Mouse (Mus musculus) heart, adult 2 months (tissue): ENCODE data around the gene Pbld1. TPM values are rescaled to one million over a fixed set of nuclear protein-coding genes. Genes with fewer than 3 reads are reported as not detected.

Source experiments
- DNase-seq, 2 experiments: peaks; one replicate each; pipeline ENCODE4 v3.0.0; 2021
- H3K27ac ChIP-seq: fragments of 200-600 bp; 2 replicates; pipeline ENCODE4 v1.8.1; 2022
- H3K27me3 ChIP-seq: fragments of 200-500 bp; 2 replicates; pipeline ENCODE4 v1.6.1; 2012; ENCODE audit warnings: mild to moderate bottlenecking, low read length, inconsistent platforms, mixed read lengths; ENCODE audit not compliant: control insufficient read depth, insufficient read depth
- H3K36me3 ChIP-seq: fragments of 200-500 bp; 2 replicates; pipeline ENCODE4 v1.6.1; 2012; ENCODE audit warnings: low read length, inconsistent platforms; ENCODE audit not compliant: control insufficient read depth, insufficient read depth
- H3K4me1 ChIP-seq: fragments of 200-500 bp; 2 replicates; pipeline ENCODE4 v1.6.1; 2011; ENCODE audit warnings: low read length; ENCODE audit not compliant: control insufficient read depth, insufficient read depth
- H3K4me3 ChIP-seq: fragments of 200-600 bp; 2 replicates; pipeline ENCODE4 v1.8.1; 2022
- H3K79me2 ChIP-seq: fragments of 200-500 bp; replicated peaks from 2 replicates; pipeline ENCODE4 v1.6.1; 2012; ENCODE audit warnings: mild to moderate bottlenecking, inconsistent platforms, low read length, moderate library complexity, mixed read lengths; ENCODE audit not compliant: control insufficient read depth, insufficient read depth
- H3K9ac ChIP-seq: fragments of 200-500 bp; 2 replicates; pipeline ENCODE4 v1.6.1; 2012; ENCODE audit warnings: low read depth, mild to moderate bottlenecking, control low read depth, inconsistent platforms, low read length, mixed read lengths
- CTCF ChIP-seq: fragments of 200-600 bp; IDR thresholded peaks from 2 replicates; pipeline ENCODE4 v1.8.1; 2022; ENCODE audit warnings: antibody characterized with exemption, mild to moderate bottlenecking, moderate library complexity
- EP300 ChIP-seq: fragments of 200-500 bp; IDR thresholded peaks from 2 replicates; pipeline ENCODE4 v1.6.1; 2011; ENCODE audit warnings: low read depth, low read length, control low read depth; ENCODE audit not compliant: insufficient read depth
- POLR2A ChIP-seq: fragments of 200-500 bp; IDR thresholded peaks from 2 replicates; pipeline ENCODE4 v1.6.1; 2011; ENCODE audit warnings: mild to moderate bottlenecking, low read depth, low read length, control low read depth; ENCODE audit not compliant: insufficient read depth
- WGBS: fragments of 180-500 bp; shearing (Covaris S2); methylation state at CpG from one replicate; pipeline ENCODE4 v1.1.7; 2018; 5-methylcytosine and 5-hydroxymethylcytosine counted together
- intact Hi-C: fragments of 180-260 bp; cut with DNase I; formaldehyde crosslinking; loops from one replicate; pipeline ENCODE4 v1.15.1; 2025
- polyA plus RNA-seq: library from polyadenylated mRNA; depleted of rRNA; stranded (reverse); fragments of >200 nt; gene quantifications from 2 replicates; pipeline ENCODE4 v1.2.3, GENCODE M21; 2012
- total RNA-seq, 2 experiments: library from RNA; stranded (reverse); gene quantifications; 2 replicates each; pipeline ENCODE4 v1.2.3; 2021

The Pbld1 gene
- total and polyA plus RNA-seq, 3 experiments, result 0.89 to 1.5 (median 1.2) TPM

DNA sequence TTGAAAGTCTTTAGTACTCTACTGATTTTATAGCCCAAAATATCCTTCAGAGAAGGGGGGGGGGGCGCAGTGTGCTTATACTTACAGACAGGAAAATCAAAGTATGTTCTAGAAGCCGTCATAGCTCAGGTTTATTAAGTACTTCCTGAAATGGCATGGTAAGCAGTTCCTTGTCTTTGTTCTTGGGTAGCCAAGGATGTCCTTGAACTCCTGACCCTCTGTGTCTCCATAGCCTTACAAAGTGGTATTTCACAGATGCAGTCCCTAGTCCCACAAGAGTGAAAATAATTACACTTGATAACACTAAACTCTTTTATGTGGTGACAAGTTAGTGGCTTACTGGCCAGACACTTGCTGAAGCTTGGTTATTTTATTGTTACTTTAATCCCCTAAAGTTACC is 34.9 kb upstream of the Pbld1 start:
- Histone ChIP-seq H3K27me3 (no peaks in the 10 kb centered on the region), H3K36me3 (peaks cover 13% of the 10 kb centered on the region), H3K79me2 (no peaks in the 10 kb centered on the region), H3K27ac (peak overlapping the region; percentile 99), H3K9ac (no peak overlapping the region; the same call in 1 of the 2 replicates), H3K4me3 (no peak overlapping the region; the same call in 1 of the 2 replicates), H3K4me1 (peaks cover 9% of the 10 kb centered on the region)
- intact Hi-C loops, result loop anchor here (1.0 to 10.0 kb wide), 3 partner anchors 40 to 360 kb away; partner anchors contain the start of genes Dnajc12 and Sirt1
- WGBS, result 35% methylated on average over 2 of the region's 2 CpGs
- DNase-seq, result no peak
- TF ChIP-seq CTCF, result no peak
- TF ChIP-seq EP300, result no peak
- no peak for TF ChIP-seq POLR2A

DNA sequence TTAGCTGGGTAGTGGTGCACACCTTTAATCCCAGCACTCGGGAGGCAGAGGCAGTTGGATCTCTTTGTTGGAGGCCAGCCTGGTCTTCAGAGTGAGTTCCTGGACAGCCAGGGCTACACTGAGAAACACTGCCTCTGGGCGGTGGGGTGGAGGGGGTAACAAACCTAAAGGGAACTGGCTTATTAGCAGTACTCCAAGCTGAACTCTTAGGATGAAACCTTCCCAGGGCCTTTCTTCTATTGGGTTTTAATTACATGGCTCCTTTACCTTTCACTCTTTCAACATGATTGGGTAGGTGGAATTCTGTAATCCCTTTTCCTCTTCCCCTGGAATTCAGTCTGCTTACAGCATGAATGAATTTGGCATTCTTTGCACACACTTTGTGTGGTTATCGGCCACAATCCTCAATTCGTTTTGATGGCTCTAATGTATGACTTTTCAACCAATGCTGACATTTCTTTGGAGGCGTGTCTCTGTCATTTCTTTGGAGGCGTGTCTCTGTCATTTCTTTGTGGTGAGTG is 34.4 kb upstream of the Pbld1 start:
- 89% methylated on average over 6 of the region's 6 CpGs for WGBS
- intact Hi-C loops, result loop anchor here (1.0 to 10.0 kb wide), 3 partner anchors 40 to 359 kb away; partner anchors contain the start of genes Dnajc12 and Sirt1
- Histone ChIP-seq H3K27me3 (no peaks in the 10 kb centered on the region), H3K36me3 (peaks cover 13% of the 10 kb centered on the region), H3K27ac (no peak overlapping the region), H3K79me2 (no peaks in the 10 kb centered on the region), H3K4me1 (peaks cover 9% of the 10 kb centered on the region), H3K9ac (no peak overlapping the region), H3K4me3 (no peak overlapping the region)
- no peak for TF ChIP-seq POLR2A
- TF ChIP-seq CTCF, result no peak
- TF ChIP-seq EP300, result no peak
- DNase-seq, result no peak

DNA sequence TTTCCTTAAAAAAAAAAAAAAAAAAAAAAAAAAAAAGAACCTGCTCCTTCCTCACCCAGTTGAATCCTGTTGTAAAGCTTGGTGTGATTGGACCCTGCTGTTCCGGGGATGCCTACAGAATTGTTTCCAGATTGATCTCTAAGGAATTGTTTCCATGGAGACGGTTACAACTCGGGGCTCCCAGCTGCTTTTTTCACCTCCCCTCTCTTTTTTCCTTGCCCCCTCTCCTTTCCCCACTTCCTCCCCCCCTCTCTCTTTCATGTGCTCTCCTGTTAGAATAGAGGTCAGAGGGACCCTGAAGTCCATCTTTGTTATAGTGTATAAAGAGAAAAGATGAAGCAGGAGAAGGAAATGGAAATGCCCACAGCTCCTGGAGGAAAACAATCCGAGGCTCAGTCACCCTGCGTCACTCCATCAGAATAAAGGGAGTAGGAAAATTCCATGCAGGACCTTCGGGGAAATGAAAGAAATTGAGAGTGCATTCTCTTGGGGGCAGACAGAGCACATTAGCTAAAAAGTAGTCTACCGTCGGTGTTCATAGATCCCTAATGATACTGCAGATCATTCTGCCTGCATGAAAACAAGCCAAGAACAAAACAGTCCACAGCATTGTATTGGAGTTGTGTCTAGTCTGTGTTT is 33.7 kb upstream of the Pbld1 start:
- WGBS, result 60% methylated on average over 8 of the region's 8 CpGs

DNA sequence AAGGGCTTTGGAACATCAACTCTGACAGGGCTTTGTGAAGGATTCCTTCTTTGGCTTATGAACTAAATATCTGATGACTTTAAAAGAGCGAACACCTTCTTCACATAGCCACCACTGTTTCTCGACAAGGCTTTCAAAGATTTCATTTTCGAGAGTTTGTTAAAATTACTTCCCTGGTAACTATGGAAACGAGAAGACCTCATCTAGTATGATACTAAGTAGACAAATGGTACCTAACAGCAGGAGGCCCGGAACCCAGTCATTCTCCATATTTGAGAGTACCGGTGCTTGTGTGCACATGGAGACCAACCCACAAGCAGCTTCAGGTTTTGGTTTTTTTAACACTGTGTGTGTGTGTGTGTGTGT is 33.2 kb upstream of the Pbld1 start:
- Histone ChIP-seq H3K36me3 (peaks cover 5% of the 10 kb centered on the region), H3K4me3 (no peak overlapping the region), H3K79me2 (no peaks in the 10 kb centered on the region), H3K9ac (no peak overlapping the region), H3K4me1 (peaks cover 5% of the 10 kb centered on the region), H3K27me3 (no peaks in the 10 kb centered on the region), H3K27ac (no peak overlapping the region)
- intact Hi-C loops, result loop anchor here (10.0 kb wide), 2 partner anchors 88 to 358 kb away; partner anchors contain the start of genes Dnajc12 and Sirt1
- DNase-seq, result no peak
- TF ChIP-seq CTCF (no peak), EP300 (no peak), POLR2A (no peak)
- WGBS, result 89% methylated on average over 6 of the region's 6 CpGs

More for the DNA sequence above, 33.7 kb upstream of the Pbld1 start:
- Histone ChIP-seq H3K27ac (no peak overlapping the region), H3K27me3 (no peaks in the 10 kb centered on the region), H3K79me2 (no peaks in the 10 kb centered on the region), H3K36me3 (peaks cover 8% of the 10 kb centered on the region), H3K4me1 (peaks cover 6% of the 10 kb centered on the region), H3K4me3 (no peak overlapping the region), H3K9ac (no peak overlapping the region)
- no peak for DNase-seq
- intact Hi-C loops, result loop anchor here (10.0 kb wide), 2 partner anchors 89 to 359 kb away; partner anchors contain the start of genes Dnajc12 and Sirt1
- TF ChIP-seq CTCF (no peak), EP300 (no peak), POLR2A (no peak)

DNA sequence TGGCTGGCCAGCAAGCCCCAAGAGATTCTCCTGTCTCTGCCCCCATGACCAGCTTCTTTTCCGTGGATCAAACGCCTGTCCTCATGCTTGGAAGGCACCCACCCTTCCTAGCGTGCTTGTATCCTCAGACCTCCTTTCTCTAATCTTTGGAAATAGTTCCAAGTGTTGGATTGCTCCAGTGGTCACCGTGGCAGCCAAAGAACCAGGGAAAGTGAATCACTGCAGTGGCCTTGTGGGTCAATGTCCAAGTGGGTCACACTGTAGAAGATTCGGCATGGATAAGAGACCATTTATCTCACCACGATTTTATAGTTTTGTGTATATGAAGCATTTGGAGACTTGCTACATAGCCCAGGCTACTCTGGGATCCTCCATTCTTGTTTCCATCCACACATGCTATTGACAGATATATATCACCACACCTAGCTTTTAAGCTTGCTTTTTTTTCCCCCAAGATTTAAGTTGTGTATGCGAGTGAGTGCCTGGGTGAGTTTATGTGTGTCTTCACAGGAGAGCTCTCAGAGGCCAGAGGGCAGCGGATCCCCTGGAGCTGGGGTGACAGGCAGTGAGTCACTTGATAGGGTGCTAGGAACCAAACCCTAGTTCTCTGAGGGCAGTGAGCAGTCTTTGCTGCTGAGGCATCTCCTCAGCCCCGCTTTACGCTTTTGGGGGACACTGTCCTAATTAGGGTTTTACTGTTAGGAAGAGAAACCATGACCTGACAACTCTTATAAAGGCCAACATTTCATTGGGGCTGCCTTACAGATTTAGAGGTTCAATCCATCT is 32.4 kb upstream of the Pbld1 start:
- Histone ChIP-seq H3K9ac (no peak overlapping the region), H3K4me1 (peaks cover 5% of the 10 kb centered on the region), H3K27me3 (no peaks in the 10 kb centered on the region), H3K27ac (no peak overlapping the region), H3K79me2 (no peaks in the 10 kb centered on the region), H3K36me3 (peaks cover 3% of the 10 kb centered on the region; the same call in 1 of the 2 replicates), H3K4me3 (no peak overlapping the region)
- no peak for DNase-seq
- TF ChIP-seq CTCF (no peak), EP300 (no peak), POLR2A (no peak)
- intact Hi-C loops, result loop anchor here (10.0 kb wide), 2 partner anchors 87 to 357 kb away; partner anchors contain the start of genes Dnajc12 and Sirt1
- 90% methylated on average over 10 of the region's 10 CpGs for WGBS
